Mouse (Mus musculus): Measurements from ENCODE around the gene Cog6. TPM values are rescaled to one million over a fixed set of nuclear protein-coding genes. Genes with fewer than 3 reads are reported as not detected.

The Cog6 gene
- polyA plus RNA-seq, 1 experiment from 2014 or later = 37.4 TPM

GRCm38 (mm10) chr3:52963441-52963840 lies 53.6 kb downstream of the Cog6 start:
- no peak for DNase-seq (ENCODE audit: low spot score)

GRCm38 (mm10) chr3:52962391-52962790 lies 54.6 kb downstream of the Cog6 start:
- DNase-seq (ENCODE audit: low spot score) = no peak

GRCm38 (mm10) chr3:52961661-52962060 lies 55.4 kb downstream of the Cog6 start:
- DNase-seq (ENCODE audit: low spot score) = peak; percentile 34

- no peak for DNase-seq (ENCODE audit: low spot score)
Observed at GRCm38 (mm10) chr3:52960951-52961350, 56.1 kb downstream of the Cog6 start.

GRCm38 (mm10) chr3:52958444-52959120 lies 58.5 kb downstream of the Cog6 start:
- no peak for DNase-seq (ENCODE audit: low spot score)

- no peak for DNase-seq (ENCODE audit: low spot score)
Observed at GRCm38 (mm10) chr3:52957861-52958260, 59.2 kb downstream of the Cog6 start.

GRCm38 (mm10) chr3:52956236-52956635 lies 60.8 kb downstream of the Cog6 start:
- no peak for DNase-seq (ENCODE audit: low spot score)

GRCm38 (mm10) chr3:52955481-52956019 lies 61.5 kb downstream of the Cog6 start:
- no peak for DNase-seq (ENCODE audit: low spot score)

- peak; percentile 40 for DNase-seq (ENCODE audit: low spot score)
Observed at GRCm38 (mm10) chr3:52954656-52955055, 62.4 kb downstream of the Cog6 start.

GRCm38 (mm10) chr3:52953831-52954230 lies 63.2 kb downstream of the Cog6 start:
- no peak for DNase-seq (ENCODE audit: low spot score)

GRCm38 (mm10) chr3:52948824-52949223 lies 68.2 kb downstream of the Cog6 start:
- DNase-seq (ENCODE audit: low spot score) = no peak

GRCm38 (mm10) chr3:52947444-52947843 lies 69.6 kb downstream of the Cog6 start:
- DNase-seq (ENCODE audit: low spot score) = no peak

GRCm38 (mm10) chr3:52940832-52941468 lies 76.1 kb downstream of the Cog6 start:
- no peak for DNase-seq (ENCODE audit: low spot score)

- DNase-seq (ENCODE audit: low spot score) = no peak
Observed at GRCm38 (mm10) chr3:52938398-52938797, 78.6 kb downstream of the Cog6 start.

GRCm38 (mm10) chr3:52937739-52938306 lies 79.2 kb downstream of the Cog6 start:
- peak; percentile 17 for DNase-seq (ENCODE audit: low spot score)

GRCm38 (mm10) chr3:52931956-52932355 lies 85.1 kb downstream of the Cog6 start:
- peak; percentile 86 for DNase-seq (ENCODE audit: low spot score)

Other genes starting within 250 kb of the Cog6 start
- gene Lhfp, start 24.3 kb upstream of the Cog6 start, polyA plus RNA-seq (2015; fragmentation: Nextera tagmentation; extraction: Ambion mirVana) = 8.1 and 8.8 TPM in 2 replicates

All from thymus, postnatal 0 days (tissue).